Mouse (Mus musculus) hindbrain, embryonic 13.5 days (tissue): Measurements from ENCODE around the gene Exog. TPM values are rescaled to one million over a fixed set of nuclear protein-coding genes. Genes with fewer than 3 reads are reported as not detected.

Experiments
- ATAC-seq: fragments of 200-750 bp; cut with Nextera tagmentation; 2 replicates; pipeline ENCODE4 v1.8.0; 2017; ENCODE audit warnings: moderate TSS enrichment; ENCODE audit not compliant: low FRiP score
- H3K27ac ChIP-seq: fragments of 300-500 bp; sonication (generic); 2 replicates; pipeline ENCODE4 v1.5.1; 2015; ENCODE audit warnings: inconsistent platforms, mild to moderate bottlenecking, moderate library complexity
- H3K27me3 ChIP-seq: fragments of 300-500 bp; sonication (generic); 2 replicates; pipeline ENCODE4 v1.6.1; 2015; ENCODE audit warnings: mild to moderate bottlenecking, inconsistent platforms
- H3K36me3 ChIP-seq: fragments of 300-500 bp; sonication (generic); 2 replicates; pipeline ENCODE4 v1.6.1; 2015; ENCODE audit warnings: mild to moderate bottlenecking, inconsistent platforms
- H3K4me1 ChIP-seq: fragments of 300-500 bp; sonication (generic); replicated peaks from 2 replicates; pipeline ENCODE4 v1.6.1; 2015; ENCODE audit warnings: inconsistent platforms
- H3K4me2 ChIP-seq: fragments of 300-500 bp; sonication (generic); 2 replicates; pipeline ENCODE4 v1.6.1; 2015; ENCODE audit warnings: inconsistent platforms, mild to moderate bottlenecking, moderate library complexity
- H3K4me3 ChIP-seq: fragments of 300-500 bp; sonication (generic); 2 replicates; pipeline ENCODE4 v1.5.1; 2015; ENCODE audit warnings: mild to moderate bottlenecking, inconsistent platforms
- H3K9ac ChIP-seq: fragments of 300-500 bp; sonication (generic); 2 replicates; pipeline ENCODE4 v1.6.1; 2015; ENCODE audit warnings: mild to moderate bottlenecking, inconsistent platforms
- H3K9me3 ChIP-seq: fragments of 300-500 bp; sonication (generic); 2 replicates; pipeline ENCODE4 v1.6.1; 2016; ENCODE audit warnings: inconsistent platforms
- WGBS: fragments of 180-500 bp; shearing (Covaris S2); methylation state at CpG from one replicate; pipeline ENCODE4 v1.1.7; 2015; 5-methylcytosine and 5-hydroxymethylcytosine counted together
- polyA plus RNA-seq: library from polyadenylated mRNA; unstranded; fragments of >200 nt; fragmentation: Nextera tagmentation; extraction: Ambion mirVana; gene quantifications from 2 replicates; pipeline ENCODE4 v1.2.1, GENCODE M21; 2015

Exog gene
- polyA plus RNA-seq, 1 experiment from 2014 or later, result 48.4 TPM

DNA sequence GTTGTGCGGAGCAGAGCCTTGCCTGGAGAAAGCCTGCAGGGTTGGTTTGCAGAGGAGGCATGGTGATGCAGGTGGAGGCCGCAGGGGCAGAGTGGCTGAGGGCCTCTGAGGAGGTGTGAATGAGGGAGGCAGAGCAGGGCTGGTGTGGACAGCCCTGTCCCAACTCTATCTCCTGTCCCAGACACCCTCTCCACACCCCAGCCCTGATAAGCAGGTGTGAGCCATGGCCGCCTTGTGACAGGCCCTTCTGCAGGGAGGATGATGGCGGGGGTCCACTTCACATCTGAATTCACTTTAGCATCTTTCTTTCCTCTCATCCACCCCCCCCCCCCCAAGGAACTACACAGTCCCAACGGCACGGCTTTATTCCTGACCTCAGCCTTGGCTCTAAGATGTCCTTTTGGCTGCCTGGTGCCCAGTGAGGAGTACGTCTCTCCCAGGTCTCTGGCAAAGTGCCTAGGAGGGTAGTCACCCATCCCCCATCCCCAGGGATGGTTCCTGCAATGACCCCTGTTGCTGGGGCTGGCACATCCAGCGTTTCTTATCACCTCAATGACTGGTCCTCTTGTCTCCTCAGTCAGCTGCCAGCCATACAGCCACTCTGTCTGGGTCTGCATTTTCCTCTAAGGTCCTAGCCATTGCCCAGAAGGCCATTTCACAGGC lies 25.1 kb downstream of the Exog start:
- no peak for ATAC-seq

DNA sequence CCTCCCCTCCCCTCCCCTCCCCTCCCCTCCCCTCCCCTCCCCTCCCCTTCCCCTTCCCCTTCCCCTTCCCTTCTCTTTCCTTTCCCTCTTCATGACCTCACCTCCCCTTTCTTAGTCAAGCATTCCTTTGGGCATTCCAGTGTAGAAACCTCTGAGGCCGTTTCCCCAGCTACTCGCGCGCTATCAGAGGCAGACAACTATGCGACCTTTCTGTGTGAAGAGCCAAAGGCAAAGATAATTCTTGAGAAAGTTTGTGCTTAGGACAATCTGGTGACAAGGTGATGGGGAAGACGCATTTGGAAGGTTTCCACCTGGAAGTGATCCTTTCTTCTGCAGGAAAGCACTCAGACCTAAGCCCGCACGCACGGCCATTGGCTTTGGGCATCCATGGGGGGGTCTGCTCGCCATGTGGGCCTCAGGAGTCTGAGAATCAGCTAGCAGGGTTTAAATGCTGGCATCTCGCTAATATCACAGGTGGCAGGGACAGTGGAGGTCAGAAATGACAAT lies 27.7 kb downstream of the Exog start:
- WGBS, result 82% methylated on average over 11 of the region's 11 CpGs
- no peak overlapping the region for H3K4me3 ChIP-seq

More for the DNA sequence above, 25.1 kb downstream of the Exog start:
- 78% methylated on average over 8 of the region's 8 CpGs for WGBS
- Histone ChIP-seq H3K27ac (no peak overlapping the region), H3K9ac (no peak overlapping the region), H3K36me3 (peaks cover 52% of the 10 kb centered on the region), H3K4me1 (peaks cover 5% of the 10 kb centered on the region; the same call in 1 of the 2 replicates), H3K4me2 (no peak overlapping the region), H3K4me3 (no peak overlapping the region), H3K9me3 (no peaks in the 10 kb centered on the region), H3K27me3 (no peaks in the 10 kb centered on the region)

DNA sequence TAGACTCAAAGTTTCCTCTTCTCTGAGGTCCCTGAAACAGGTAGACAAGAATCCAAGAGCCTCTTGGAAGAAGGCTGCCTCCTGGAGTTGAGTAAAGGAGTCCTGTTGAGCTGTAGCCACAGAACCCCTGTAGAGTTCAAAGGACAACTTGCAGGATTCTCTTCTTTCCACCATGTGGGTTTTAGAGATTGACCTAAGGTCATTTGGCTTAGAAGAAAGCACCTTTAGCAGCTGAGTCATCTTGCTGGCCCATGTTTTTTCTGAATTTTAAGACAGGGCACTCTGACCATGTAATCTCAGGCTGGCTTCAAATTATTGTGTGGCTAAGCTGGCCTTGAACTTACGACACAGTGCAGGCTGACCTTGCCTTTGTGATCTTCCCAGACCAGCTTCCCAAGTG lies 28.3 kb downstream of the Exog start:
- Histone ChIP-seq H3K9ac (no peak overlapping the region), H3K27ac (no peak overlapping the region), H3K4me2 (no peak overlapping the region), H3K4me1 (peaks cover 12% of the 10 kb centered on the region), H3K36me3 (peaks cover 24% of the 10 kb centered on the region), H3K27me3 (no peaks in the 10 kb centered on the region), H3K4me3 (no peak overlapping the region), H3K9me3 (no peaks in the 10 kb centered on the region)
- WGBS, result 89% methylated on average over 1 of the region's 1 CpGs
- ATAC-seq, result no peak

More for the DNA sequence above, 27.7 kb downstream of the Exog start:
- H3K9ac ChIP-seq, result no peak overlapping the region
- H3K9me3 ChIP-seq, result no peaks in the 10 kb centered on the region
- no peak overlapping the region for H3K27ac ChIP-seq
- H3K4me2 ChIP-seq, result no peak overlapping the region
- no peaks in the 10 kb centered on the region for H3K27me3 ChIP-seq
- peaks cover 29% of the 10 kb centered on the region for H3K36me3 ChIP-seq
- ATAC-seq, result no peak
- peaks cover 8% of the 10 kb centered on the region; the same call in 1 of the 2 replicates for H3K4me1 ChIP-seq

DNA sequence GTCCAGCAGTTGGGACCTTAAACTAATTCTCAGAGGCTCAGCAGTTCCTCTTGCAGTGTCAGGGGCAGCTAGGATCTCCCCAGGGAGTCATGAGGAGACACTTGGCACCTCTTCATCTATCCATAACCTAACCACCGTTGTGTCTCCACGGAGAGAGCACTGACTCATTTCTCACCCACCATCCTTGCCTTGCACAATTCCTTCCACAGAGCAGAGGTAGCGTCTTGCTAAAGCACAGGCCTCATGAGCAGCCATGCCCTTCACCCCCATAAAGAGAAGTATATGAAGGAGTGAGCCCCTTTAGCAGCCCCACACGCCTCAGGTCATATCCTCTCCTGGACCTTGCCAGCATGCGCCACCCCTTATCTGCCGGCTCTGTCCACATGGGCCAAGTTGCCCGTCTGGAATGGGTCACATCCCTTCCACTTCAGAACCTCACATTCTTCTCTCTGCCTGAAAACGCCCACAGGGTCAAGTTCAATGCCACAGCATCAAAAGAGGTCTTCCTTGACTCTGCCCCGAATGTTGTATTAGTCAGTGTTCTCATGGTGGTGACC lies 28.9 kb downstream of the Exog start:
- H3K4me3 ChIP-seq, result no peak overlapping the region
- H3K4me2 ChIP-seq, result no peak overlapping the region
- WGBS, result 83% methylated on average over 9 of the region's 9 CpGs
- H3K27ac ChIP-seq, result no peak overlapping the region
- H3K4me1 ChIP-seq, result peaks cover 19% of the 10 kb centered on the region
- peaks cover 17% of the 10 kb centered on the region for H3K36me3 ChIP-seq
- no peak for ATAC-seq
- no peaks in the 10 kb centered on the region for H3K27me3 ChIP-seq
- H3K9me3 ChIP-seq, result no peaks in the 10 kb centered on the region
- no peak overlapping the region for H3K9ac ChIP-seq

DNA sequence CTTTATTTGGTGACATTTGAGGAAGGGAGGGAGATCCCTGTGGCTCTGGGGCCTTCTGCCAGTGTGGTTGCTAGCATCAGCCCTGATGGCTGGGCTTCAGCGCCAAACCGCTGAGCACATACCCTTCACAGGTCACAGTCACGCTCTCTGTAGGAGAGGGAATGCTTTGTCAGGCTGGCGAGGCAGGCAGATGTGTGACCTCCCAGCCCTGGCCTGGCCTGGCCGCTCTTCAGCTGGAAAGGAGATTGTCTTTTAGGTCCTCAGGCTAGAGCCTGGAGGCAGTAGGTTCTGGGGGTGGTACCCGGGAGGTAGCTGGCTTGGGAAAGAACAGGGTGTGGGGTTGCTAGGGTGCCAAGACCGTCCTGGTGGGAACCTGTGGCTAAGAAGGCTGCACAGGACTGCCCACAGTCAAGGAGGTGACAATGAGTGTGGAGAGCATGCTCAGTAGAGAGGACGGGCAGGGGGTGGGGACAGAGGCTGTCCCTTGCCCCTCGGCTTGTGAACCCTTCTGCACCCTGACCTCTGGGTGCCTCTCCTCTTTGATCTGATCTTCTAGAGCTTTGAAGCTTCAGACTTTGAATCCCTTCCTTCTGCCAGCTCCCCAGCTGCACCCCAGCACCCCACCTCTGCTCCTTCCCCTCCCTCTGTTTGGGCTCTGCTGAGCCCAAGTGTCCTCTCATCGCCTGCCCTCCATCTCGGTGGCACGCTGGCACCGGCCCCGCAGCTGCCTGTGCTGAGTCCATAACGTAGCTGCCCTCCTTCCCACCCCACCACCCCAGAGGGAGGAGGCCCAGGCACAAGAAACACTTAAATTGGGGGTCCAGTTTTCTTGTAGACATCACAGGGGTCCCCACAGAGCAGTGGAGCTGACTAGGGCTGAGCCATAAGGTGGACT lies 30.2 kb downstream of the Exog start:
- Histone ChIP-seq H3K27ac (no peak overlapping the region), H3K36me3 (peaks cover 14% of the 10 kb centered on the region), H3K4me1 (peaks cover 29% of the 10 kb centered on the region), H3K4me3 (no peak overlapping the region), H3K4me2 (no peak overlapping the region), H3K27me3 (no peaks in the 10 kb centered on the region), H3K9ac (0 out of 2 replicates have a peak overlapping the region, but pooled peaks have one; percentile 24), H3K9me3 (no peaks in the 10 kb centered on the region)
- no peak for ATAC-seq
- WGBS, result 58% methylated on average over 15 of the region's 15 CpGs

DNA sequence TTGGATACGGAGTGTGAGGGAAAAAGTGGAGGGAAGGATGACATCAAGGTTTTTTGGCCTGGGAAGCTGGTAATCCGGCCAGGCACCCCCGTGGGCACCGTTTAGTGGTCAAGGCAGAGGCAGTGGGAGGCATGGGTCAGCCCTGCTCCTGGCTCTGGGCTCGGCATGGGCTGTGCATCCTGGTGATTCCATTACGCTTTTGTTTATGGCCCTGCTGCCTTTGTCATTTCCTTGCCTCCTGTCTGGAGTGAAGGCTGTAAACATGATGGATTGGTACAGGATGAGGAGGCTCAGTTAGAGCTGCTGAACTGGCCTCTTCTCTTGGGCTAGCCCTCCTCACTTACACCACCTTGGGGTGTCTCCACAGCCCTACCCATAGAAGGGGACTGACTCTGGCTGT lies 33.0 kb downstream of the Exog start:
- Histone ChIP-seq H3K4me2 (no peak overlapping the region), H3K4me3 (no peak overlapping the region), H3K27me3 (no peaks in the 10 kb centered on the region), H3K9me3 (no peaks in the 10 kb centered on the region), H3K4me1 (peaks cover 29% of the 10 kb centered on the region), H3K36me3 (no peaks in the 10 kb centered on the region), H3K27ac (no peak overlapping the region), H3K9ac (0 out of 2 replicates have a peak overlapping the region, but pooled peaks have one; percentile 31)
- WGBS, result 44% methylated on average over 6 of the region's 6 CpGs
- ATAC-seq, result no peak

DNA sequence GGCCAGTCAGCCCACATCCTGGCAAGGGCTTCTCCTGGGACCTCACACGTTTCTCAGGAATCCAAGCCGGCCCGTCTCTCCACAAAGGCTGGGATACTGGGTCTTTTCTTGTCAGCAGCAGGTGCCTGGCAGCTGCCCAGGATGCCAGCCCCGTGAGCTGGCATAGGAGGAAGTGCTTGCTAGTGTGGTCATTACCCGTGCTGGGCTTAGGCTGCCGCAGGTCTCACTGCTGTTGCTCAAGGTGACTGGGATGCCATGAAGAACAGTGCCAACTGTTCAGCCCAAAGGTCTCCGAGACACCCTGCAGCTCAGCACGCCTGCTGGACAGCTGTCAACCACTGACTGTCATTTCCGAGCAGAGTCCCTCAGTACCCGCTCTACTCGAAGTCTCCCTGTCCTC lies 33.6 kb downstream of the Exog start:
- ATAC-seq, result no peak
- H3K27me3 ChIP-seq, result no peaks in the 10 kb centered on the region
- H3K27ac ChIP-seq, result no peak overlapping the region
- H3K4me2 ChIP-seq, result no peak overlapping the region
- WGBS, result 77% methylated on average over 11 of the region's 11 CpGs
- no peaks in the 10 kb centered on the region for H3K36me3 ChIP-seq
- H3K9me3 ChIP-seq, result no peaks in the 10 kb centered on the region
- H3K9ac ChIP-seq, result no peak overlapping the region
- no peak overlapping the region for H3K4me3 ChIP-seq
- H3K4me1 ChIP-seq, result peaks cover 29% of the 10 kb centered on the region

DNA sequence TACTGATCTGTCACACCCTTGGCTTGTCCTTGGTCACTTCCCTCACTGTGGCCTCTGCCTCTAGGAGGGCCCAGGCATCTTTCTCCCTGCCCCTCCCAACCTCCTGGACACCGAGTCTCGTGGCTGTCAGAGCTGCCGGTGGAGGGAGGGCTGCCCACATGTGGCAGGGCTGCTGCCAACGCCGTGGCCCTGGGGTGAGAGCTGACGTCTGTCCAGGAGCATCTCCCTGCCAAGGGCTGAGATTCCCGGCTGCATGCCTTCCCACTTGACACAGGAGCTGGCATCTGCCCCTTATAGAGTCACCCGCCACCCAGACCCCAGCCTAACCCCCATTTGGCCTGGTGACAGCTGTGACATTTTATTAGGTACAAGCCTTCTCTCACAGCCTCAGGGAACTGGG lies 34.6 kb downstream of the Exog start:
- H3K9me3 ChIP-seq, result no peaks in the 10 kb centered on the region
- peaks cover 38% of the 10 kb centered on the region for H3K4me1 ChIP-seq
- no peak for ATAC-seq
- no peaks in the 10 kb centered on the region for H3K27me3 ChIP-seq
- no peaks in the 10 kb centered on the region for H3K36me3 ChIP-seq
- H3K9ac ChIP-seq, result no peak overlapping the region
- no peak overlapping the region for H3K4me2 ChIP-seq
- no peak overlapping the region for H3K27ac ChIP-seq
- no peak overlapping the region for H3K4me3 ChIP-seq
- WGBS, result 68% methylated on average over 8 of the region's 8 CpGs

DNA sequence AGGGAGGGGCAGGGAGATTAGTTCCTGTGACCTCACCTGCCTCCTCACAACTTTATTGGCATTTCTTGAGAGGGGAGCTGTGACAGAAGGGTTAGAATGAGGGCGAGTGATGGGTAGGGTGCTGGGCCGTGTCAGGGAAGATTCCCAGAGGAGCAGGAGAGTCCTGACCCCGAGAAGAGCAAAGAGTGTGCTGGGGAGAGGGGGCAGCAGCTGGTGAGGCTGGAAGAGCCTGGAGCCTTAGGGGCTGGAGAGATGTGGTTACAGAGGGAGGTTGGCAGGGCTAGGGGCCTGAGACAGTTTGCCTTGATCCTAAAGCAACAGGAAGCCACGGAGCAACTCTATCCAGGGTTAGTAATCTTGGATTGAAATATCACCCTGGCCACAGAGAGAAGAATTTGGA lies 36.9 kb downstream of the Exog start:
- H3K9ac ChIP-seq, result no peak overlapping the region
- H3K9me3 ChIP-seq, result no peaks in the 10 kb centered on the region
- H3K4me2 ChIP-seq, result no peak overlapping the region
- peaks cover 32% of the 10 kb centered on the region for H3K4me1 ChIP-seq
- no peak overlapping the region for H3K4me3 ChIP-seq
- 90% methylated on average over 4 of the region's 4 CpGs for WGBS
- H3K27ac ChIP-seq, result no peak overlapping the region
- ATAC-seq, result no peak
- H3K27me3 ChIP-seq, result no peaks in the 10 kb centered on the region
- no peaks in the 10 kb centered on the region for H3K36me3 ChIP-seq

DNA sequence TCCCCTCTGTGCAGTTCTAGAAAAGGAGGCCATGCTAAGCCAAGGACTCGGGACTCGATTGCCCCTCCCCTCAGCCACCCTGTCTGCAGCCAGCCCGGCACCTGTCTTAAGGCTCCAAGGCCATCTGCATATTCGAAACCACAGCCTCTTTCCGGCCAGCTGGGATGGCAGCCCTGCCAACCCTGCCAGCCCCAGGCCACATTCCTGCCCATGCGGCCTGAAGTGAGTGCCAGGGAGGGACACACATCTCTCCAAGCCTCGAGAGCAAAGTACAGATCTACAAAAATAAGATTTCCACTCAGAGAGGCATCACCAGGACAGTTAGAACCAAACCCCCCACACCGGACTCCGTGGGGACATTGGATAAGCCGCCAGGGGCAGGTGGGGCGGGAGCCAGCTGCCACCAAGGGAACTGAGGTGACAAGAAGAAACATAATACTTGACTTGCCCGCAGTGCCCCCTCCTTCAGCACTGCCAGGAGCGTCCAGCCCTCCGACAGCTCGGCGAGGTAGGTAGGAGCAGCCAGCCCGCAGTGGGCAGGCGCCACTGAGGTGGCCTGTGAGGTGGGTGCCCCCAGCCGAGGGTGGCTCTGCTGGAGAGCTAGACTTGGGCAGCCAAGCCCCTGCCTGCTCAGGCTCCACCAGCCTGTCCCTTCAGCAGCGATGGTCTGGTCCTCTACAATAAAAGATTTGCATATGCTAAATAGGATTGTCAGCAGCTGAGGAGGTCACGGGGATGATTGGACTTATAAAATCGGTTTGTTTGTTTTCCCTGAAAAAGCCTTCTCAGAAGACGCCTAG lies 39.0 kb downstream of the Exog start:
- Histone ChIP-seq H3K4me3 (no peak overlapping the region), H3K9me3 (no peaks in the 10 kb centered on the region), H3K4me1 (peaks cover 21% of the 10 kb centered on the region), H3K36me3 (no peaks in the 10 kb centered on the region), H3K9ac (no peak overlapping the region; the same call in 1 of the 2 replicates), H3K4me2 (no peak overlapping the region), H3K27me3 (no peaks in the 10 kb centered on the region), H3K27ac (no peak overlapping the region)
- 0 out of 2 replicates have a peak, but pooled peaks have one; percentile 36 for ATAC-seq
- WGBS, result 47% methylated on average over 23 of the region's 23 CpGs

DNA sequence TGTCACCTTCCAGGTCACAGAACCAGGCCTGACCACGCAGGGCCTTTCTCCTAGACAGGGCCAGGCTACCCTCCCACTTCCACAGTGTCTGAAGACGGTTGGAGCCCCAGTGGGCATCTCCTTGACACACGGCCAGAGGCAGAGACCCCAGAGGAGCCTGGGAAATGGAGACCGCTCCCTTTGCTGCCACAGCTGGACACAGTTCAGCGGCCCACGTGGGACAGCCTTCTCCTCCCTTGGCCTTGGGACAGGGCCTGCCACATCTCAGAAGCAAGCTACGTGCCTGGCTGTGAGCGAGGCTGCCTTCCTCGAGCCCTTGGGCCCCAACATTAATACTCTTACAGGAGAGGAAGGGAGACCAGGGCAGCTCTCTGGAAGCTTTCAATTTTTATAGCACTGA lies 39.7 kb downstream of the Exog start:
- Histone ChIP-seq H3K27me3 (no peaks in the 10 kb centered on the region), H3K9me3 (no peaks in the 10 kb centered on the region), H3K36me3 (no peaks in the 10 kb centered on the region), H3K4me1 (peaks cover 15% of the 10 kb centered on the region), H3K9ac (no peak overlapping the region), H3K4me3 (no peak overlapping the region), H3K4me2 (no peak overlapping the region), H3K27ac (no peak overlapping the region)
- WGBS, result 60% methylated on average over 7 of the region's 9 CpGs
- ATAC-seq, result no peak

DNA sequence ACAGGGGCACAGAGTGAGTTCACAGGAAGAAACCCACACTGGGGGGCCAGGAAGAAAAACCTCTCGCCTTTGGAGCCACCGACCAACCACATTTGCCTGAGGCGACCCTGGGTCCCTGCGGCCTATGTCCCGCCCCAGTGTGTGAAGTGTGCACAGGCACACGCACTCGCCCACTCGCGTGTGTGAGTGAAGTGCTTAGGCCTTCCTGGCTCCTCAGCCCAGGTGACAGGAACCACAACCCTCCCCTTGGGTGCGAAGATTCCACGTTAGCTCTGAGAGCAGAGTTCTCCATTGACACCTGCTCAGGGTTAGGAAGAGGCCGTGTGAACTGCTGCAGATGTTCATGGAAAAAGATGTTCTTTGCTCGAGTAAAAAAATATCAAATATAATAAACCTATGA lies 40.1 kb downstream of the Exog start:
- ATAC-seq, result no peak
- Histone ChIP-seq H3K36me3 (no peaks in the 10 kb centered on the region), H3K9me3 (no peaks in the 10 kb centered on the region)

More for the DNA sequence above, 40.1 kb downstream of the Exog start:
- 90% methylated on average over 13 of the region's 13 CpGs for WGBS
- Histone ChIP-seq H3K27ac (no peak overlapping the region), H3K9ac (no peak overlapping the region), H3K4me3 (no peak overlapping the region), H3K4me2 (no peak overlapping the region), H3K4me1 (peaks cover 12% of the 10 kb centered on the region), H3K27me3 (no peaks in the 10 kb centered on the region)
